Mouse (Mus musculus): ENCODE measurements around the gene Rangrf.
"Not testable (repeated sequence)": the region's sequence is repeated elsewhere in the genome, so short reads cannot be mapped to it uniquely, and the experiment has no call there.

The Rangrf gene

GRCm38 (mm10) chr11:68979320-68979733, 4.3 kb upstream of the Rangrf start:
- no peak for DNase-seq (ENCODE audit: inconsistent ontology term)

GRCm38 (mm10) chr11:68975601-68976000, 616 bp upstream of the Rangrf start:
- DNase-seq (ENCODE audit: inconsistent ontology term), result no peak

GRCm38 (mm10) chr11:68974059-68974450, 930 bp downstream of the Rangrf start:
- DNase-seq (ENCODE audit: inconsistent ontology term), result no peak

GRCm38 (mm10) chr11:68973250-68974058, 1.5 kb downstream of the Rangrf start:
- DNase-seq (ENCODE audit: inconsistent ontology term), result peak; percentile 92

- DNase-seq (ENCODE audit: inconsistent ontology term), result no peak
These were observed 4.8 kb downstream of the Rangrf start for GRCm38 (mm10) chr11:68970232-68970631.

GRCm38 (mm10) chr11:68968752-68969151, 6.2 kb downstream of the Rangrf start:
- DNase-seq (ENCODE audit: inconsistent ontology term), result no peak

- DNase-seq (ENCODE audit: inconsistent ontology term), result peak; percentile 96
These were observed 7.4 kb downstream of the Rangrf start, which contains the start of gene Slc25a35 for GRCm38 (mm10) chr11:68967337-68968282. Slc25a35 (plus strand) TSS chr11:68968131.

GRCm38 (mm10) chr11:68966554-68966953, 8.4 kb downstream of the Rangrf start:
- no peak for DNase-seq (ENCODE audit: inconsistent ontology term)

GRCm38 (mm10) chr11:68965845-68966244, 9.1 kb downstream of the Rangrf start:
- DNase-seq (ENCODE audit: inconsistent ontology term), result no peak

- no peak for DNase-seq (ENCODE audit: inconsistent ontology term)
These were observed 9.9 kb downstream of the Rangrf start for GRCm38 (mm10) chr11:68965050-68965449.

- DNase-seq (ENCODE audit: inconsistent ontology term), result no peak
These were observed 11.6 kb downstream of the Rangrf start for GRCm38 (mm10) chr11:68963405-68963804.

- DNase-seq (ENCODE audit: inconsistent ontology term), result not testable (repeated sequence)
These were observed 12.8 kb downstream of the Rangrf start for GRCm38 (mm10) chr11:68962159-68962558.

- DNase-seq (ENCODE audit: inconsistent ontology term), result no peak
These were observed 13.4 kb downstream of the Rangrf start for GRCm38 (mm10) chr11:68961596-68961995.

- no peak for DNase-seq (ENCODE audit: inconsistent ontology term)
These were observed 17.0 kb downstream of the Rangrf start for GRCm38 (mm10) chr11:68957971-68958370.

- no peak for DNase-seq (ENCODE audit: inconsistent ontology term)
These were observed 17.7 kb downstream of the Rangrf start, which contains the start of gene Arhgef15 for GRCm38 (mm10) chr11:68957308-68957707. Arhgef15 (minus strand) TSS chr11:68957480.

GRCm38 (mm10) chr11:68956697-68957096, 18.3 kb downstream of the Rangrf start:
- no peak for DNase-seq (ENCODE audit: inconsistent ontology term)

GRCm38 (mm10) chr11:68956107-68956506, 18.9 kb downstream of the Rangrf start:
- no peak for DNase-seq (ENCODE audit: inconsistent ontology term)

- no peak for DNase-seq (ENCODE audit: inconsistent ontology term)
These were observed 19.5 kb downstream of the Rangrf start for GRCm38 (mm10) chr11:68955473-68955872.

- DNase-seq (ENCODE audit: inconsistent ontology term), result peak; percentile 31
These were observed 20.6 kb downstream of the Rangrf start for GRCm38 (mm10) chr11:68954408-68954807.

GRCm38 (mm10) chr11:68953903-68954302, 21.1 kb downstream of the Rangrf start:
- DNase-seq (ENCODE audit: inconsistent ontology term), result no peak

GRCm38 (mm10) chr11:68947542-68947993, 27.4 kb downstream of the Rangrf start:
- no peak for DNase-seq (ENCODE audit: inconsistent ontology term)

- DNase-seq (ENCODE audit: inconsistent ontology term), result peak; percentile 31
These were observed 28.1 kb downstream of the Rangrf start for GRCm38 (mm10) chr11:68946806-68947440.

Measured in Muller cell, postnatal 12 days (primary cell).